Mouse (Mus musculus) liver, embryonic 14.5 days (tissue): ENCODE data around the gene Osbpl3.

Source experiments
- CTCF ChIP-seq: IDR thresholded peaks from 2 replicates; pipeline ENCODE4 v1.5.1; 2016; ENCODE audit warnings: antibody characterized with exemption, low read depth, control low read depth
- EP300 ChIP-seq: IDR thresholded peaks from 2 replicates; pipeline ENCODE4 v1.6.1; 2016; ENCODE audit warnings: antibody characterized with exemption, low read depth

GRCm38 (mm10) chr6:50252690-50253089 is 203.3 kb downstream of the Osbpl3 start:
- TF ChIP-seq CTCF, result no peak
- TF ChIP-seq EP300, result no peak
